Mouse (Mus musculus): ENCODE data around the gene Prss48. TPM values are rescaled to one million over a fixed set of nuclear protein-coding genes. Genes with fewer than 3 reads are reported as not detected.

Gene Prss48
- not detected in 2 replicates for polyA plus RNA-seq (2016; fragmentation: Nextera tagmentation; extraction: Ambion mirVana)

DNA sequence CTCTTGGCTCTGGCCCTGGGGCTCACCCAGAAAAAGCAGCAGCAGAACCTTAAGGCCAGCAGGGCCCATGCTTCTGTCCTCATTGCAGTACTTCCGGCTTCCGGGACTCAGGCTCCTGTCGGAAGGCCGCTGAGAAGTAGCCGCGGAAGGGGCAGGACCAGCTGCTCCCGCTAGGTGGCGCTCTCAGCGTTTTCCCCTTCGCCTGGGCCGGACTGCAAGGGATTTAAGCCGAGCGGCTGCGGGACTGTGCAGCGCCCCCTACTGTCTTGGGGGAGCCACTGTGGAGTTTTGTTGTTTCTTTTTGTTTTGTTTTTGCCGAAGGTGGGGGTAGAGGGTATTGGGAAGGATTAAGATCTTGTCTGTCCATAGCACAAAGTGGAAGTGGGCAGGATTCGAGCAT, at the start of gene Prss48:
Gene Prss48, minus strand, starts transcription at position 69 of the 400 bp plus-strand sequence.
- H3K27ac ChIP-seq: no peak within 1 kb of the TSS
- peaks cover 2% of the 10 kb centered on the region; the same call in 1 of the 2 replicates for H3K9me3 ChIP-seq
- 73% methylated on average over 17 of the region's 17 CpGs for WGBS
- H3K36me3 ChIP-seq: no peaks in the 10 kb centered on the region
- H3K4me1 ChIP-seq (replicated peaks): 0 out of 2 replicates have a peak, but pooled peaks cover 4% of the 10 kb centered on the region
- no peak within 1 kb of the TSS for H3K4me3 ChIP-seq
- no peaks in the 10 kb centered on the region for H3K27me3 ChIP-seq (ENCODE audit: insufficient read depth, poor library complexity, severe bottlenecking)
- peak; percentile 16 for DNase-seq (ENCODE audit: low spot score)

- no peaks in the 10 kb centered on the region for H3K27me3 ChIP-seq (ENCODE audit: insufficient read depth, poor library complexity, severe bottlenecking)
- WGBS: 77% methylated on average over 2 of the region's 2 CpGs
- no peak for DNase-seq (ENCODE audit: low spot score)
- no peaks in the 10 kb centered on the region for H3K4me1 ChIP-seq (replicated peaks)
- no peak overlapping the region for H3K4me3 ChIP-seq
- no peaks in the 10 kb centered on the region for H3K9me3 ChIP-seq
- no peak overlapping the region for H3K27ac ChIP-seq
- H3K36me3 ChIP-seq: peaks cover 7% of the 10 kb centered on the region
Observed at GRCm38 (mm10) chr3:86049041-86049440, 46.8 kb upstream of the Prss48 start.

- Histone ChIP-seq H3K4me3 (no peak overlapping the region), H3K9me3 (no peaks in the 10 kb centered on the region), H3K4me1 (replicated peaks) (no peaks in the 10 kb centered on the region), H3K36me3 (peaks cover 12% of the 10 kb centered on the region), H3K27ac (no peak overlapping the region), H3K27me3 (ENCODE audit: insufficient read depth, poor library complexity, severe bottlenecking) (no peaks in the 10 kb centered on the region)
- 95% methylated on average over 9 of the region's 9 CpGs for WGBS
- DNase-seq (ENCODE audit: low spot score): no peak
Observed at GRCm38 (mm10) chr3:86047686-86048408, 45.6 kb upstream of the Prss48 start.

DNA sequence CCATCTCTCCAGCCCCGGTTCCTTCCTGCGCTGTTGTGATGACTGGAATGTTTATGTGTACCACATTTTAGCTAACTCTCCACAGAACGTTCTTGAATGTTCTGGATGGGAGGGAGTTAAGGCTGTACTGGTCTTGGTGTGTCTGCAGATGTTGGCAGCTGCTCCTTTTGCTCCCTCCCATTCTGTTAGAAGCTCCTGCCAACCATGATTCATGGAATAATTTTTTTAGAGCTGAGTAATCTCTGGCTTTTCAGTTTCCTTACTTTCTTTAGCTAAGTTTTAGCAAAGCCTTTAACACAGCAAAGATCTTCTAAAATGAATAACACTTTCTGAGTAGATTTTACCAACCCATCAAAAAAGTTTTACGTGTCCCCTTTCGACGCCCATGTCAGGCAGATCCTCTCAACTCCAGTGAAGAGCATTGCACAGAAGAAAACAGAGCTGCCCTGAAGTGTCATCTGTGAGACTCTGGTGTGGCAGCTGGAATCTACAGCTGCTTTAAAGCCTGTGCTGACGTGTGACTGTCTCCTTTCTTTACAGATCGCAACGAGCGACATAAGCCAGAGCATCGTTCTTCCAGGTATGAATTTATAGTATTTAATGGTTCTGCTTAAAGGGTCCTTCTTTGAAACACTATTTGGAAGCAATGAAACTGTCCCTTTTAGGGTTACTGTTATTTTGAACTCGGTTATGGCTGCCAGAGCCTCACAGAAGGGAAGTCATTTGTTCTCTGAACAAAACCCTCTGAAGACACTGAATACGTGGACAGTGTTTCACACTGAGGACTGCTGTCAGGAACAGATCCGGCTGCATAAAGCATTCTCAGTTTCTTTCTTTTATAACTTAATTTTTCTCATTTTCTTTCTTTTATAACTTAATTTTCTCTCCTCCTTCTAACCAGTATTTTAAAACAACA, 38.3 kb upstream of the Prss48 start:
- 75% methylated on average over 14 of the region's 14 CpGs for WGBS
- Histone ChIP-seq H3K4me1 (replicated peaks) (peaks cover 8% of the 10 kb centered on the region; the same call in 1 of the 2 replicates), H3K27ac (0 out of 2 replicates have a peak overlapping the region, but pooled peaks have one; percentile 23), H3K36me3 (peaks cover 5% of the 10 kb centered on the region; the same call in 1 of the 2 replicates), H3K4me3 (no peak overlapping the region), H3K27me3 (ENCODE audit: insufficient read depth, poor library complexity, severe bottlenecking) (no peaks in the 10 kb centered on the region), H3K9me3 (no peaks in the 10 kb centered on the region)
- no peak for DNase-seq (ENCODE audit: low spot score)

DNA sequence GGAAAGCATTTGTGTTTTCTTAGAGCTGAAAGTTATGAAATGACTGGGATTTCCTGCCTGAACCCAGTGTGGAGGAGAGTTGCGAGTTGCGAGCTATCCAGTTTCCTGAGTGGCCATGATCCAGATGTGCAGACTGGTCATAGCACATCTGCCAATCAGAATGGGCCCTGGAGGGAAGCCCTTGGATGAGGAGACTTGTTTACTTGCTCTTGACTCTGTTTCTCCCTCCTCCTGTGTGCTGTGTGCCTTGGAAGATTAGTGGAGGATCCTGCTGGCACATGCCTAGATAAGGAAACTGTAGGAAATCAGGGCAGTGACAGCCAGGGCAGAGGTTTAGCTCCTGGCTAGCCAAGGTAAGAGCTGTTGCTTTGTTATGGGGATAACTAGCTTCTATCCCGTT, 36.4 kb upstream of the Prss48 start:
- Histone ChIP-seq H3K9me3 (no peaks in the 10 kb centered on the region), H3K27ac (no peak overlapping the region), H3K4me1 (replicated peaks) (peaks cover 8% of the 10 kb centered on the region; the same call in 1 of the 2 replicates), H3K27me3 (ENCODE audit: insufficient read depth, poor library complexity, severe bottlenecking) (no peaks in the 10 kb centered on the region), H3K36me3 (peaks cover 5% of the 10 kb centered on the region; the same call in 1 of the 2 replicates), H3K4me3 (no peak overlapping the region)
- DNase-seq (ENCODE audit: low spot score): peak; percentile 8
- WGBS: 46% methylated on average over 3 of the region's 3 CpGs

DNA sequence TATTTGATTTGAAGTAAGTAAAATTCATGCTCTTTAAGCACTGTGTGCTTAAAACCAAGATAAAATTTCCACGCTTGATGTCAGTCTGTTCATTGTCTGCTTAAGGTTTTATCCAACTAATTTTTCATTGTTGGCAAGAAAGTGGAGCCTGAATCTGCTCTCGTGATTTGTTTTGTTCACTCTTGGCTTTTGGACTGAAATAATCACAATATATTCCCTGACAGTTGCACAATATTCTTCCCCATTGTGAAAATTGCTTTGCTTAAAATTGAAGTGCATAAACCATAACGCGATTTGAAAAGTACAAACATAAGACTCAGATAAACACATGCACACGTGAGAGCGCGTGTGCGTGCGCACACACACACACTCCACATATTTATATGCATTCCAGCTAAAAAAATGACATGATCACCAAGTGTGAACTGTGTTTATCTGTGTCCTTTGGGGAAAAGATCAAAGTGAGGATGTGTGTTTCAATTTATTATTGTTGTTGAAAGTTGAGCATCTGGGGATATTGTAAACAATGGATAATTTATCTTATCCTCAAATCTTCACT, 35.7 kb upstream of the Prss48 start:
- Histone ChIP-seq H3K4me1 (replicated peaks) (peaks cover 8% of the 10 kb centered on the region; the same call in 1 of the 2 replicates), H3K27me3 (ENCODE audit: insufficient read depth, poor library complexity, severe bottlenecking) (no peaks in the 10 kb centered on the region), H3K9me3 (no peaks in the 10 kb centered on the region), H3K36me3 (peaks cover 2% of the 10 kb centered on the region; the same call in 1 of the 2 replicates), H3K4me3 (no peak overlapping the region), H3K27ac (no peak overlapping the region)
- 97% methylated on average over 9 of the region's 9 CpGs for WGBS
- no peak for DNase-seq (ENCODE audit: low spot score)

DNA sequence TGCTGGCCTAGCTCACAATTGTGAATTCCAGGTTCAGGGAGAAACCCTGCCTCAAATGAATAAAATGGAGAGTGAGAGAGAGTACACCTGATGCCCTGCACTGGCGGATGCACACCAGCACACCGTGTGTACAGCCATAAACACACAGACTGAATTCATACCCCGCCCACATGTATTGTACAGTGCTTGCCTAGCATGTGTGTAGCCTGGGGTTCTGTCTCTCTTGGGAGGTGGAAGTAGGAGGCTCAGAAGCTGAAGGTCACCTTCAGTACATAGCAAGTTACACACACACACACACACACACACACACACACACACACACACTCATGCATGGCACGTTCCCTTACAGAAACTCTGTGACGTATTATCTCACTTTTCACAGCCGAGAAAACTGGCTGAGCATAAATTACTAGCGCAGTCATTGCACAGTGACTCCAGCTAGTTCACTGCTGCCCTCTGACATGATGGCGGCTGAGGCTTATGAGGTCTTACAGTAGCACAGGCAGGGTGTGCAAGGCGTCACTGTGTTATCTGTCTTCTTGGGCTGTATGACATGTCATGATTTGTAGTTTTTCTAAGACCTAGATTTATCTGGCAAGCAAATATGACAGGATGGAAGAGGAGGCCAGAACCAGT, 31.3 kb upstream of the Prss48 start:
- H3K4me1 ChIP-seq (replicated peaks): no peaks in the 10 kb centered on the region; the same call in 1 of the 2 replicates
- no peaks in the 10 kb centered on the region for H3K27me3 ChIP-seq (ENCODE audit: insufficient read depth, poor library complexity, severe bottlenecking)
- H3K27ac ChIP-seq: no peak overlapping the region
- H3K9me3 ChIP-seq: no peaks in the 10 kb centered on the region
- 88% methylated on average over 9 of the region's 9 CpGs for WGBS
- H3K4me3 ChIP-seq: no peak overlapping the region
- no peaks in the 10 kb centered on the region for H3K36me3 ChIP-seq
- no peak for DNase-seq (ENCODE audit: low spot score)

DNA sequence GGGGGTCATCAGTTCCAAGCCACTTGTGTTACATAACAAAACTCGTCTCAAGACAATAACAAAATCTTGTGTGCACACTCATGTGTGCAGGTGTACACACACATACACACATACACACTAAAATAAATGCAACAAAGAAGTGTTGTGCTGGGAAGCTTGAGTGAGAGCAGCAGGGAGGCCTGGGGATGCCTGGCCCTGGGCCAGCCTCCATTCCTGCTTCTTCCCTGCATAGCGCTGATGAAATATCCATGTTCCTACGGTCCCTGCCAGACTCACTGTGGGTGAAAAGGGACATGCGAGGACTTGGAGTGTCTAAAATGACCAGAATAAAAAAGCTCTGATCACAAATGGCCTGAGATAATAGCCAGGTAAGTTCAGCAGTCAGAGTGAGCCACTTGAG, 28.3 kb upstream of the Prss48 start:
- DNase-seq (ENCODE audit: low spot score): no peak
- 93% methylated on average over 4 of the region's 4 CpGs for WGBS
- Histone ChIP-seq H3K9me3 (no peaks in the 10 kb centered on the region), H3K4me3 (no peak overlapping the region), H3K27me3 (ENCODE audit: insufficient read depth, poor library complexity, severe bottlenecking) (no peaks in the 10 kb centered on the region), H3K4me1 (replicated peaks) (no peaks in the 10 kb centered on the region), H3K36me3 (no peaks in the 10 kb centered on the region), H3K27ac (no peak overlapping the region)

- no peak for DNase-seq (ENCODE audit: low spot score)
Observed at GRCm38 (mm10) chr3:86028658-86029375, 26.5 kb upstream of the Prss48 start.

GRCm38 (mm10) chr3:86025341-86026137, 23.2 kb upstream of the Prss48 start:
- Histone ChIP-seq H3K27ac (no peak overlapping the region), H3K4me3 (no peak overlapping the region), H3K27me3 (ENCODE audit: insufficient read depth, poor library complexity, severe bottlenecking) (no peaks in the 10 kb centered on the region), H3K36me3 (no peaks in the 10 kb centered on the region), H3K4me1 (replicated peaks) (no peaks in the 10 kb centered on the region), H3K9me3 (no peaks in the 10 kb centered on the region)
- no peak for DNase-seq (ENCODE audit: low spot score)
- WGBS: 94% methylated on average over 20 of the region's 20 CpGs

More at GRCm38 (mm10) chr3:86028658-86029375, 26.5 kb upstream of the Prss48 start:
- Histone ChIP-seq H3K4me3 (no peak overlapping the region), H3K9me3 (no peaks in the 10 kb centered on the region), H3K4me1 (replicated peaks) (no peaks in the 10 kb centered on the region), H3K27ac (no peak overlapping the region), H3K27me3 (ENCODE audit: insufficient read depth, poor library complexity, severe bottlenecking) (no peaks in the 10 kb centered on the region), H3K36me3 (no peaks in the 10 kb centered on the region)
- 93% methylated on average over 15 of the region's 15 CpGs for WGBS

GRCm38 (mm10) chr3:86024065-86024795, 21.9 kb upstream of the Prss48 start:
- no peak for DNase-seq (ENCODE audit: low spot score)
- Histone ChIP-seq H3K27me3 (ENCODE audit: insufficient read depth, poor library complexity, severe bottlenecking) (no peaks in the 10 kb centered on the region), H3K4me3 (no peak overlapping the region), H3K4me1 (replicated peaks) (no peaks in the 10 kb centered on the region), H3K36me3 (no peaks in the 10 kb centered on the region), H3K27ac (no peak overlapping the region), H3K9me3 (no peaks in the 10 kb centered on the region)
- 87% methylated on average over 12 of the region's 12 CpGs for WGBS

Data from hindbrain, embryonic 10.5 days (tissue).